Mouse (Mus musculus) limb, embryonic 13.5 days (tissue): ENCODE data around the gene Thada. TPM values are rescaled to one million over a fixed set of nuclear protein-coding genes. Genes with fewer than 3 reads are reported as not detected.

ENCODE experiments used
- ATAC-seq: fragments of 200-750 bp; cut with Nextera tagmentation; 2 replicates; pipeline ENCODE4 v1.8.0; 2017; ENCODE audit warnings: low read depth, moderate number of reproducible peaks, moderate TSS enrichment; ENCODE audit not compliant: low FRiP score
- H3K27ac ChIP-seq: fragments of 300-500 bp; sonication (generic); 2 replicates; pipeline ENCODE4 v1.5.1; 2015; ENCODE audit warnings: inconsistent platforms, mild to moderate bottlenecking, moderate library complexity
- H3K27me3 ChIP-seq: fragments of 300-500 bp; sonication (generic); 2 replicates; pipeline ENCODE4 v1.6.1; 2015; ENCODE audit warnings: mild to moderate bottlenecking, inconsistent platforms
- H3K36me3 ChIP-seq: fragments of 300-500 bp; sonication (generic); 2 replicates; pipeline ENCODE4 v1.6.1; 2015; ENCODE audit warnings: inconsistent platforms, mild to moderate bottlenecking, moderate library complexity
- H3K4me1 ChIP-seq: fragments of 300-500 bp; sonication (generic); 2 replicates; pipeline ENCODE4 v1.6.1; 2015; ENCODE audit warnings: inconsistent platforms
- H3K4me2 ChIP-seq: fragments of 300-500 bp; sonication (generic); replicated peaks from 2 replicates; pipeline ENCODE4 v1.6.1; 2015; ENCODE audit warnings: inconsistent platforms, mild to moderate bottlenecking, moderate library complexity
- H3K4me3 ChIP-seq: fragments of 300-500 bp; sonication (generic); 2 replicates; pipeline ENCODE4 v1.5.1; 2015; ENCODE audit warnings: moderate library complexity, mild to moderate bottlenecking, inconsistent platforms
- H3K9ac ChIP-seq: fragments of 300-500 bp; sonication (generic); 2 replicates; pipeline ENCODE4 v1.6.1; 2015; ENCODE audit warnings: mild to moderate bottlenecking, inconsistent platforms
- H3K9me3 ChIP-seq: fragments of 300-500 bp; sonication (generic); 2 replicates; pipeline ENCODE4 v1.6.1; 2016; ENCODE audit warnings: inconsistent platforms
- WGBS: fragments of 180-500 bp; shearing (Covaris S2); methylation state at CpG from one replicate; pipeline ENCODE4 v1.1.7; 2015; 5-methylcytosine and 5-hydroxymethylcytosine counted together
- polyA plus RNA-seq: library from polyadenylated mRNA; unstranded; fragments of >200 nt; fragmentation: Nextera tagmentation; extraction: Ambion mirVana; gene quantifications from 2 replicates; pipeline ENCODE4 v1.2.1, GENCODE M21; 2015

Thada gene
- polyA plus RNA-seq, 1 experiment from 2014 or later, result 9.1 TPM

- 74% methylated on average over 6 of the region's 6 CpGs for WGBS
- peaks cover 26% of the 10 kb centered on the region for H3K36me3 ChIP-seq
- H3K4me3 ChIP-seq, result no peak overlapping the region
- no peak for ATAC-seq
- no peaks in the 10 kb centered on the region for H3K9me3 ChIP-seq
- no peak overlapping the region for H3K9ac ChIP-seq
- H3K27me3 ChIP-seq, result no peaks in the 10 kb centered on the region
- no peak overlapping the region for H3K4me2 ChIP-seq
- H3K27ac ChIP-seq, result no peak overlapping the region
- peaks cover 13% of the 10 kb centered on the region; the same call in 1 of the 2 replicates for H3K4me1 ChIP-seq
Measured at GRCm38 (mm10) chr17:84330506-84330905, 135.5 kb downstream of the Thada start.

- WGBS, result 89% methylated on average over 4 of the region's 4 CpGs
- H3K27ac ChIP-seq, result no peak overlapping the region
- no peak for ATAC-seq
- no peak overlapping the region for H3K4me3 ChIP-seq
- H3K9ac ChIP-seq, result no peak overlapping the region
- H3K4me1 ChIP-seq, result peaks cover 13% of the 10 kb centered on the region
- H3K9me3 ChIP-seq, result no peaks in the 10 kb centered on the region
- no peak overlapping the region for H3K4me2 ChIP-seq
- H3K27me3 ChIP-seq, result no peaks in the 10 kb centered on the region
- peaks cover 21% of the 10 kb centered on the region for H3K36me3 ChIP-seq
Measured at GRCm38 (mm10) chr17:84329906-84330470, 136.0 kb downstream of the Thada start.

- Histone ChIP-seq H3K27me3 (no peaks in the 10 kb centered on the region), H3K9me3 (no peaks in the 10 kb centered on the region), H3K4me2 (no peak overlapping the region), H3K9ac (no peak overlapping the region), H3K36me3 (peaks cover 17% of the 10 kb centered on the region), H3K27ac (no peak overlapping the region), H3K4me3 (no peak overlapping the region), H3K4me1 (peaks cover 23% of the 10 kb centered on the region)
- ATAC-seq, result no peak
- WGBS, result 76% methylated on average over 2 of the region's 2 CpGs
Measured at GRCm38 (mm10) chr17:84328526-84328925, 137.5 kb downstream of the Thada start.

- 75% methylated on average over 12 of the region's 12 CpGs for WGBS
- no peak for ATAC-seq
Measured at GRCm38 (mm10) chr17:84327051-84327925, 138.7 kb downstream of the Thada start.

GRCm38 (mm10) chr17:84322176-84322575, 143.8 kb downstream of the Thada start:
- H3K4me2 ChIP-seq, result no peak overlapping the region

More at GRCm38 (mm10) chr17:84327051-84327925, 138.7 kb downstream of the Thada start:
- peaks cover 25% of the 10 kb centered on the region for H3K4me1 ChIP-seq
- no peaks in the 10 kb centered on the region for H3K27me3 ChIP-seq
- no peaks in the 10 kb centered on the region for H3K9me3 ChIP-seq
- H3K4me3 ChIP-seq, result no peak overlapping the region
- H3K4me2 ChIP-seq, result no peak overlapping the region
- peak overlapping the region; percentile 44; the same call in 1 of the 2 replicates for H3K27ac ChIP-seq
- no peak overlapping the region for H3K9ac ChIP-seq
- H3K36me3 ChIP-seq, result peaks cover 11% of the 10 kb centered on the region; the same call in 1 of the 2 replicates

GRCm38 (mm10) chr17:84321351-84321750, 144.7 kb downstream of the Thada start:
- peaks cover 28% of the 10 kb centered on the region for H3K4me1 ChIP-seq
- H3K27me3 ChIP-seq, result no peaks in the 10 kb centered on the region
- 86% methylated on average over 5 of the region's 5 CpGs for WGBS
- H3K36me3 ChIP-seq, result no peaks in the 10 kb centered on the region
- ATAC-seq, result no peak
- H3K9ac ChIP-seq, result no peak overlapping the region
- no peak overlapping the region for H3K27ac ChIP-seq
- no peak overlapping the region for H3K4me2 ChIP-seq
- no peak overlapping the region for H3K4me3 ChIP-seq
- no peaks in the 10 kb centered on the region for H3K9me3 ChIP-seq

More at GRCm38 (mm10) chr17:84322176-84322575, 143.8 kb downstream of the Thada start:
- no peak overlapping the region for H3K9ac ChIP-seq
- H3K36me3 ChIP-seq, result no peaks in the 10 kb centered on the region
- no peaks in the 10 kb centered on the region for H3K9me3 ChIP-seq
- H3K27ac ChIP-seq, result no peak overlapping the region
- WGBS, result 82% methylated on average over 4 of the region's 4 CpGs
- ATAC-seq, result no peak
- H3K4me3 ChIP-seq, result no peak overlapping the region
- H3K27me3 ChIP-seq, result no peaks in the 10 kb centered on the region
- peaks cover 29% of the 10 kb centered on the region for H3K4me1 ChIP-seq

- H3K9me3 ChIP-seq, result no peaks in the 10 kb centered on the region
- H3K9ac ChIP-seq, result no peak overlapping the region
- no peak overlapping the region for H3K27ac ChIP-seq
- no peak for ATAC-seq
- no peak overlapping the region for H3K4me2 ChIP-seq
- H3K36me3 ChIP-seq, result no peaks in the 10 kb centered on the region
- no peak overlapping the region for H3K4me3 ChIP-seq
- H3K27me3 ChIP-seq, result no peaks in the 10 kb centered on the region
- 93% methylated on average over 1 of the region's 1 CpGs for WGBS
- peaks cover 22% of the 10 kb centered on the region for H3K4me1 ChIP-seq
Measured at GRCm38 (mm10) chr17:84320576-84320975, 145.4 kb downstream of the Thada start.

- H3K27ac ChIP-seq, result no peak overlapping the region
- 0 out of 2 replicates have a peak, but pooled peaks cover 6% of the 10 kb centered on the region for H3K4me1 ChIP-seq
- H3K4me2 ChIP-seq, result no peak overlapping the region
- H3K27me3 ChIP-seq, result no peaks in the 10 kb centered on the region
- H3K9me3 ChIP-seq, result no peaks in the 10 kb centered on the region
- 92% methylated on average over 7 of the region's 7 CpGs for WGBS
- peaks cover 5% of the 10 kb centered on the region for H3K36me3 ChIP-seq
- no peak overlapping the region for H3K9ac ChIP-seq
- no peak for ATAC-seq
- H3K4me3 ChIP-seq, result no peak overlapping the region
Measured at GRCm38 (mm10) chr17:84314341-84314740, 151.7 kb downstream of the Thada start.

GRCm38 (mm10) chr17:84313494-84313893, 152.5 kb downstream of the Thada start:
- no peak for ATAC-seq
- Histone ChIP-seq H3K4me3 (no peak overlapping the region), H3K9ac (no peak overlapping the region), H3K4me1 (0 out of 2 replicates have a peak, but pooled peaks cover 4% of the 10 kb centered on the region), H3K27ac (no peak overlapping the region), H3K4me2 (no peak overlapping the region), H3K9me3 (no peaks in the 10 kb centered on the region), H3K27me3 (no peaks in the 10 kb centered on the region), H3K36me3 (peaks cover 14% of the 10 kb centered on the region)
- 81% methylated on average over 6 of the region's 6 CpGs for WGBS

GRCm38 (mm10) chr17:84306151-84306550, 159.9 kb downstream of the Thada start:
- Histone ChIP-seq H3K27me3 (no peaks in the 10 kb centered on the region), H3K9ac (no peak overlapping the region), H3K4me1 (no peaks in the 10 kb centered on the region), H3K27ac (no peak overlapping the region), H3K9me3 (no peaks in the 10 kb centered on the region), H3K4me3 (no peak overlapping the region), H3K36me3 (peaks cover 29% of the 10 kb centered on the region), H3K4me2 (no peak overlapping the region)
- 73% methylated on average over 1 of the region's 1 CpGs for WGBS
- ATAC-seq, result no peak

GRCm38 (mm10) chr17:84305074-84305473, 160.9 kb downstream of the Thada start:
- WGBS, result 95% methylated on average over 5 of the region's 5 CpGs
- no peaks in the 10 kb centered on the region for H3K9me3 ChIP-seq
- H3K4me1 ChIP-seq, result no peaks in the 10 kb centered on the region
- H3K4me3 ChIP-seq, result no peak overlapping the region
- H3K27ac ChIP-seq, result no peak overlapping the region
- no peak overlapping the region for H3K4me2 ChIP-seq
- ATAC-seq, result no peak
- no peak overlapping the region for H3K9ac ChIP-seq
- peaks cover 29% of the 10 kb centered on the region for H3K36me3 ChIP-seq
- no peaks in the 10 kb centered on the region for H3K27me3 ChIP-seq

- WGBS, result 83% methylated on average over 5 of the region's 5 CpGs
- Histone ChIP-seq H3K4me2 (no peak overlapping the region), H3K9ac (no peak overlapping the region), H3K27ac (no peak overlapping the region), H3K9me3 (no peaks in the 10 kb centered on the region), H3K4me3 (no peak overlapping the region), H3K4me1 (peaks cover 5% of the 10 kb centered on the region; the same call in 1 of the 2 replicates), H3K27me3 (no peaks in the 10 kb centered on the region), H3K36me3 (peaks cover 22% of the 10 kb centered on the region)
- ATAC-seq, result no peak
Measured at GRCm38 (mm10) chr17:84304141-84304540, 161.9 kb downstream of the Thada start.
